Mouse (Mus musculus) megakaryocyte, embryonic 14.5 days (primary cell): ENCODE data around the gene Shank2.

Experiments used
- FLI1 ChIP-seq: IDR thresholded peaks from 2 replicates; pipeline ENCODE4 v1.6.1; 2012; ENCODE audit warnings: low read length, inconsistent platforms, mixed read lengths
- GATA1 ChIP-seq: IDR thresholded peaks from 3 replicates; pipeline ENCODE4 v1.6.1; 2012; ENCODE audit warnings: mixed read lengths, low read length, inconsistent platforms, borderline replicate concordance

- TF ChIP-seq GATA1: no peak
- TF ChIP-seq FLI1: no peak
Measured at GRCm38 (mm10) chr7:144438811-144439210, 437.1 kb downstream of the Shank2 start.
